Mouse (Mus musculus): ENCODE data around the gene Apba2. TPM values are rescaled to one million over a fixed set of nuclear protein-coding genes. Genes with fewer than 3 reads are reported as not detected.
A peak's percentile ranks its signal among the peaks of the same experiment; 100 is the strongest.

Gene Apba2
- polyA plus RNA-seq, 1 experiment from 2014 or later = 1.9 TPM

GRCm38 (mm10) chr7:64792031-64792430 is 290.5 kb downstream of the Apba2 start:
- no peaks in the 10 kb centered on the region for H3K36me3 ChIP-seq (ENCODE audit: control insufficient read depth, insufficient read depth)
- peak overlapping the region; percentile 16; the same call in 1 of the 2 replicates for H3K4me2 ChIP-seq (ENCODE audit: low read depth, low read length)
- H3K27me3 ChIP-seq (ENCODE audit: control insufficient read depth, insufficient read depth, low read length) = no peaks in the 10 kb centered on the region
- 26% methylated on average over 8 of the region's 8 CpGs for WGBS
- H3K9me3 ChIP-seq (replicated peaks; ENCODE audit: control insufficient read depth, low read length) = no peaks in the 10 kb centered on the region
- ATAC-seq (replicated peaks; ENCODE audit: extremely low read depth, insufficient read depth, low FRiP score) = no peak
- H3K27ac ChIP-seq (ENCODE audit: low read length) = no peak overlapping the region
- no peak overlapping the region for H3K4me3 ChIP-seq (ENCODE audit: low read length)
- no peak overlapping the region for H3K9ac ChIP-seq (ENCODE audit: low read length)
- peaks cover 16% of the 10 kb centered on the region for H3K4me1 ChIP-seq (ENCODE audit: control insufficient read depth, insufficient read depth, low read length)

- H3K36me3 ChIP-seq (ENCODE audit: control insufficient read depth, insufficient read depth) = no peaks in the 10 kb centered on the region
These were observed 294.0 kb downstream of the Apba2 start for GRCm38 (mm10) chr7:64795554-64795953.

More at GRCm38 (mm10) chr7:64795554-64795953, 294.0 kb downstream of the Apba2 start:
- H3K4me3 ChIP-seq (ENCODE audit: low read length) = no peak overlapping the region
- no peaks in the 10 kb centered on the region for H3K27me3 ChIP-seq (ENCODE audit: control insufficient read depth, insufficient read depth, low read length)
- no peaks in the 10 kb centered on the region for H3K9me3 ChIP-seq (replicated peaks; ENCODE audit: control insufficient read depth, low read length)
- ATAC-seq (replicated peaks; ENCODE audit: extremely low read depth, insufficient read depth, low FRiP score) = no peak
- H3K27ac ChIP-seq (ENCODE audit: low read length) = peak overlapping the region; percentile 61
- WGBS = 47% methylated on average over 6 of the region's 6 CpGs
- H3K4me1 ChIP-seq (ENCODE audit: control insufficient read depth, insufficient read depth, low read length) = peaks cover 16% of the 10 kb centered on the region
- H3K9ac ChIP-seq (ENCODE audit: low read length) = no peak overlapping the region
- H3K4me2 ChIP-seq (ENCODE audit: low read depth, low read length) = peak overlapping the region; percentile 15; the same call in 1 of the 2 replicates

Other genes starting within 250 kb of the Apba2 start
- 6.6 TPM in 2 replicates for gene Mtmr10, start 214.1 kb upstream of the Apba2 start, polyA plus RNA-seq (2015; fragmentation: Nextera tagmentation; extraction: Ambion mirVana)
- gene Fan1, start 127.6 kb upstream of the Apba2 start, polyA plus RNA-seq (2015; fragmentation: Nextera tagmentation; extraction: Ambion mirVana) = 3.5 and 3.8 TPM in 2 replicates
- 20.3 and 25.9 TPM in 2 replicates for gene Mphosph10, start 109.4 kb upstream of the Apba2 start, polyA plus RNA-seq (2015; fragmentation: Nextera tagmentation; extraction: Ambion mirVana)
- gene Mcee, start 109.1 kb upstream of the Apba2 start, polyA plus RNA-seq (2015; fragmentation: Nextera tagmentation; extraction: Ambion mirVana) = 139 and 143 TPM in 2 replicates